Mouse (Mus musculus) intestine, embryonic 16.5 days (tissue): ENCODE data around the gene Fnip2. TPM values are rescaled to one million over a fixed set of nuclear protein-coding genes. Genes with fewer than 3 reads are reported as not detected.
A peak's percentile ranks its signal among the peaks of the same experiment; 100 is the strongest.

ENCODE experiments used
- ATAC-seq: fragments of 200-750 bp; cut with Nextera tagmentation; 2 replicates; pipeline ENCODE4 v1.8.0; 2017; ENCODE audit warnings: moderate TSS enrichment, moderate library complexity
- H3K27ac ChIP-seq: fragments of 300-500 bp; sonication (generic); 2 replicates; pipeline ENCODE4 v1.5.1; 2014; ENCODE audit warnings: mild to moderate bottlenecking, low read length
- H3K27me3 ChIP-seq: fragments of 300-500 bp; sonication (generic); replicated peaks from 2 replicates; pipeline ENCODE4 v1.6.1; 2014; ENCODE audit warnings: low read length, control low read depth, mixed read lengths; ENCODE audit not compliant: control insufficient read depth, insufficient read depth
- H3K36me3 ChIP-seq: fragments of 300-500 bp; sonication (generic); 2 replicates; pipeline ENCODE4 v1.6.1; 2014; ENCODE audit warnings: low read length, control low read depth; ENCODE audit not compliant: control insufficient read depth, insufficient read depth
- H3K4me1 ChIP-seq: fragments of 300-500 bp; sonication (generic); 2 replicates; pipeline ENCODE4 v1.6.1; 2014; ENCODE audit warnings: low read length, control low read depth, mixed read lengths; ENCODE audit not compliant: control insufficient read depth, insufficient read depth
- H3K4me2 ChIP-seq: fragments of 300-500 bp; sonication (generic); 2 replicates; pipeline ENCODE4 v1.6.1; 2014; ENCODE audit warnings: low read depth, low read length, control low read depth
- H3K4me3 ChIP-seq: fragments of 300-500 bp; sonication (generic); 2 replicates; pipeline ENCODE4 v1.5.1; 2014; ENCODE audit warnings: mild to moderate bottlenecking, low read length
- H3K9ac ChIP-seq: fragments of 300-500 bp; sonication (generic); 2 replicates; pipeline ENCODE4 v1.6.1; 2014; ENCODE audit warnings: low read depth, low read length
- H3K9me3 ChIP-seq: fragments of 300-500 bp; sonication (generic); 2 replicates; pipeline ENCODE4 v1.6.1; 2016; ENCODE audit warnings: low read length, control low read depth; ENCODE audit not compliant: control insufficient read depth
- WGBS: fragments of 180-500 bp; shearing (Covaris S2); extraction: QIAGEN DNeasy Blood & Tissue Kit; methylation state at CpG from one replicate; pipeline ENCODE4 v1.1.7; 2014; 5-methylcytosine and 5-hydroxymethylcytosine counted together
- polyA plus RNA-seq: library from polyadenylated mRNA; unstranded; fragments of >200 nt; fragmentation: Nextera tagmentation; extraction: Ambion mirVana; gene quantifications from 2 replicates; pipeline ENCODE4 v1.2.1, GENCODE M21; 2015

Gene Fnip2
- polyA plus RNA-seq, 1 experiment from 2014 or later: 2.4 TPM

- Histone ChIP-seq H3K4me1 (peaks cover 10% of the 10 kb centered on the region), H3K36me3 (no peaks in the 10 kb centered on the region), H3K9me3 (no peaks in the 10 kb centered on the region), H3K9ac (no peak overlapping the region), H3K27me3 (no peaks in the 10 kb centered on the region), H3K27ac (no peak overlapping the region), H3K4me3 (no peak overlapping the region), H3K4me2 (no peak overlapping the region)
- ATAC-seq: no peak
- 80% methylated on average over 6 of the region's 6 CpGs for WGBS
Measured at GRCm38 (mm10) chr3:79555061-79555460, 12.5 kb downstream of the Fnip2 start.

GRCm38 (mm10) chr3:79553779-79554178, 13.8 kb downstream of the Fnip2 start:
- WGBS: 92% methylated on average over 3 of the region's 3 CpGs
- H3K4me2 ChIP-seq: no peak overlapping the region

DNA sequence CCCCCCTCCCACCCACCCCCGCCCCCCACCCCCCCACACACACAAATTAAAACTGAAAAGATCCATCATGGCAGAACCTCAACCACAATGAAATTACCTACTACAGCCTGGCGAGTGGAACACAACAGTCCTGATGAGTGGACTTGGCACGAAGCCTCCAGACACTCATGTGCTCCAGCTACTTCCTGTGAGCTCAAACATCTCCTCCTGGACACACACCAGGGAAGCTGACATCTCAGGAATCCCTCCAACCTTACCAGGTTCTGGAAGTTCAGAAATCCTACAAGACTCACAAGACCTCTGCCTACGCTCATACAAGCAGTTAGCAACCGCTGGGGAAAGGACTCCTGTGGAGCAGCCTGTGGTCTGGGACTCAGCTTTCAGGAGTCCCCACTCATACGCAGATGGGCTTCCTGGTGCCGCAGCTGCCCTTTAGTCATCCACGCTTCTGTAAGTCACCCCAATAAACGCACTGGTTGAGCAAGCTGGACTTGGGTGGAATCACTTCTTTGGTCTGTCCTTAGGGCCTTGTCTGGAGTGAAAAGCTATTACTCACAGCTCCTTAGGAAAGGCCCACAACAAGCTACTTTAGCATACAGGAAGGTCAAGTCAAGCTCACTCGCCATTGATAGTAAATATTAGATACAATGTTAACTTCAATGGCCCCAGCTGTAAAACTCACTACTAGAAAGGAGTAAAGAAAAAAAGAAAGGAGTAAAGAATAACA, 15.6 kb downstream of the Fnip2 start:
- Histone ChIP-seq H3K27me3 (no peaks in the 10 kb centered on the region), H3K9me3 (no peaks in the 10 kb centered on the region), H3K4me3 (no peak overlapping the region), H3K4me2 (no peak overlapping the region), H3K27ac (0 out of 2 replicates have a peak overlapping the region, but pooled peaks have one; percentile 15), H3K4me1 (no peaks in the 10 kb centered on the region), H3K9ac (no peak overlapping the region), H3K36me3 (no peaks in the 10 kb centered on the region)
- ATAC-seq: peak; percentile 28; the same call in 1 of the 2 replicates
- 82% methylated on average over 10 of the region's 10 CpGs for WGBS

More at GRCm38 (mm10) chr3:79553779-79554178, 13.8 kb downstream of the Fnip2 start:
- no peaks in the 10 kb centered on the region for H3K36me3 ChIP-seq
- H3K9ac ChIP-seq: no peak overlapping the region
- H3K27me3 ChIP-seq: no peaks in the 10 kb centered on the region
- ATAC-seq: no peak
- no peaks in the 10 kb centered on the region for H3K9me3 ChIP-seq
- H3K27ac ChIP-seq: no peak overlapping the region
- H3K4me1 ChIP-seq: 0 out of 2 replicates have a peak, but pooled peaks cover under 1% of the 10 kb centered on the region
- no peak overlapping the region for H3K4me3 ChIP-seq

GRCm38 (mm10) chr3:79549751-79550393, 17.7 kb downstream of the Fnip2 start:
- 87% methylated on average over 8 of the region's 8 CpGs for whole genome bisulfite sequencing
- ATAC-seq: no peak
- no peaks in the 10 kb centered on the region for H3K27me3 ChIP-seq
- H3K9ac ChIP-seq: no peak overlapping the region
- H3K4me2 ChIP-seq: no peak overlapping the region
- H3K36me3 ChIP-seq: no peaks in the 10 kb centered on the region
- no peaks in the 10 kb centered on the region for H3K9me3 ChIP-seq
- no peak overlapping the region for H3K27ac ChIP-seq
- no peaks in the 10 kb centered on the region for H3K4me1 ChIP-seq
- H3K4me3 ChIP-seq: no peak overlapping the region

GRCm38 (mm10) chr3:79548681-79549437, 18.7 kb downstream of the Fnip2 start:
- H3K9ac ChIP-seq: no peak overlapping the region
- no peak for ATAC-seq
- WGBS: 71% methylated on average over 17 of the region's 17 CpGs
- H3K36me3 ChIP-seq: no peaks in the 10 kb centered on the region
- H3K9me3 ChIP-seq: no peaks in the 10 kb centered on the region
- no peaks in the 10 kb centered on the region for H3K4me1 ChIP-seq
- H3K4me2 ChIP-seq: no peak overlapping the region
- no peaks in the 10 kb centered on the region for H3K27me3 ChIP-seq
- no peak overlapping the region for H3K4me3 ChIP-seq
- no peak overlapping the region for H3K27ac ChIP-seq

DNA sequence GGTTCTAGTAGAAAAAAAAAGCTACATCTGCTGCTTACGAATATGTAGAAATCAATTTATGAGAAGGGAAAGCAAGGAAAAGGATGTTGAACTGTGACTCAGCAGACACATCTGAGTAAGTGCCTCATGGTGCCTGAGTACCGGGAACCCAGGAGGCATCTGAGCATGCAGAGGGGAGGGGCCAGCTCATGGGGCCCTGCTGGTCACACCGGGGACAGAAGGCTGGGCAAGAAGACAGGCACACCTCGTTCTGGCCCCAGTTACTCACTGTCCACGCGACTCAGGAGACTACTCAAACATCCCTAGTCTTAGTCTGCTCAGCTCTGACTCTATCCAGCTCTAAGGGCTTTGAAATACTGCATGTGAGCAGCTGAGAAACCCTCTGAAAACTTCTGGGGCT, 25.0 kb downstream of the Fnip2 start:
- H3K27me3 ChIP-seq: no peaks in the 10 kb centered on the region
- no peak overlapping the region for H3K9ac ChIP-seq
- no peak overlapping the region for H3K4me3 ChIP-seq
- 29% methylated on average over 6 of the region's 6 CpGs for WGBS
- H3K27ac ChIP-seq: no peak overlapping the region
- no peak overlapping the region for H3K4me2 ChIP-seq
- H3K9me3 ChIP-seq: no peaks in the 10 kb centered on the region
- ATAC-seq: peak; percentile 94
- H3K36me3 ChIP-seq: no peaks in the 10 kb centered on the region
- H3K4me1 ChIP-seq: no peaks in the 10 kb centered on the region; the same call in 1 of the 2 replicates

- Histone ChIP-seq H3K36me3 (no peaks in the 10 kb centered on the region), H3K4me3 (no peak overlapping the region), H3K9me3 (no peaks in the 10 kb centered on the region), H3K4me1 (no peaks in the 10 kb centered on the region; the same call in 1 of the 2 replicates), H3K9ac (no peak overlapping the region), H3K27ac (no peak overlapping the region), H3K4me2 (no peak overlapping the region), H3K27me3 (no peaks in the 10 kb centered on the region)
- ATAC-seq: no peak
Measured at GRCm38 (mm10) chr3:79539656-79540055, 27.9 kb downstream of the Fnip2 start.

GRCm38 (mm10) chr3:79539124-79539523, 28.5 kb downstream of the Fnip2 start:
- Histone ChIP-seq H3K4me1 (no peaks in the 10 kb centered on the region; the same call in 1 of the 2 replicates), H3K36me3 (no peaks in the 10 kb centered on the region), H3K27me3 (no peaks in the 10 kb centered on the region), H3K9ac (no peak overlapping the region), H3K4me3 (no peak overlapping the region), H3K9me3 (no peaks in the 10 kb centered on the region), H3K4me2 (no peak overlapping the region), H3K27ac (no peak overlapping the region)
- WGBS: 88% methylated on average over 3 of the region's 3 CpGs
- no peak for ATAC-seq

GRCm38 (mm10) chr3:79538342-79538741, 29.3 kb downstream of the Fnip2 start:
- Histone ChIP-seq H3K27ac (no peak overlapping the region), H3K4me2 (no peak overlapping the region), H3K27me3 (no peaks in the 10 kb centered on the region), H3K9me3 (no peaks in the 10 kb centered on the region), H3K36me3 (no peaks in the 10 kb centered on the region), H3K9ac (no peak overlapping the region), H3K4me3 (no peak overlapping the region), H3K4me1 (no peaks in the 10 kb centered on the region; the same call in 1 of the 2 replicates)
- peak; percentile 69; the same call in 1 of the 2 replicates for ATAC-seq
- 70% methylated on average over 3 of the region's 3 CpGs for WGBS
